Mouse (Mus musculus): ENCODE measurements at regions not wholly inside any gene's neighbourhood (a gene's known extent, or its start where the extent isn't known, plus 50 kb on each side); places are given as distances from the start of the nearest gene placed in this dataset.

GRCm38 (mm10) chr4:53228444-53228843 lies 68.7 kb upstream of the Abca1 start:
- TF ChIP-seq CHD1 (IDR thresholded peaks at IDR 0.05; ENCODE audit: low read depth, low read length) (no peak), HCFC1 (IDR thresholded peaks at IDR 0.05; ENCODE audit: low read depth, low read length) (no peak), ELF1 (IDR thresholded peaks at IDR 0.05; ENCODE audit: low read depth, low read length) (no peak)
